Mouse (Mus musculus): ENCODE measurements around the gene Ctnnbl1. TPM values are rescaled to one million over a fixed set of nuclear protein-coding genes. Genes with fewer than 3 reads are reported as not detected.
A peak's percentile ranks its signal among the peaks of the same experiment; 100 is the strongest.

Gene Ctnnbl1
- polyA plus RNA-seq, 1 experiment from 2014 or later: 78.7 TPM

- 0 out of 2 replicates have a peak, but pooled peaks cover 2% of the 10 kb centered on the region for H3K4me1 ChIP-seq (ENCODE audit: control insufficient read depth, insufficient read depth, low read length)
- 94% methylated on average over 2 of the region's 2 CpGs for WGBS
Measured at GRCm38 (mm10) chr2:157775957-157776356, 38.8 kb downstream of the Ctnnbl1 start.

DNA sequence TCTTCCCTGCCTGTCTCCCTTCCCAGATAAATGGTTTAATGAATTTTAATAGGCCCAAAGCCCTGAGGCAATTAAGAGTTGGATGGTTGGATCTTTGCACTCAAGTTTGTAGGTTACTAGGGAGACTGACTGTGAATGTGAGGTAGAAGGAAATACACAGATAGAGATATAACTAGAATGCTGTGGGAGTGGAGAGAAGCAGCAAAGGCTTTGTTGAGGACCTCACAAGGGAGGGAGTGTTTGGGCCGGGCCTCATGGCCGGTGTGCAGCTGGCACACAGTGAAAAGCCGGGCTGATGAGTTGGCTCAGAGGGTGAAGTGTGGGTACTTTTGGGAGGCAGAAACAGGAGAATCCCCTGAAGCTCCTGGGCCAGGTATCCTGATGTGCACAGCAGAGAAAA is 43.8 kb downstream of the Ctnnbl1 start:
- no peaks in the 10 kb centered on the region for H3K4me1 ChIP-seq (ENCODE audit: control insufficient read depth, insufficient read depth, low read length)
- H3K27me3 ChIP-seq (ENCODE audit: control insufficient read depth, insufficient read depth, low read length): no peaks in the 10 kb centered on the region
- H3K9me3 ChIP-seq (ENCODE audit: control insufficient read depth, low read length): no peaks in the 10 kb centered on the region
- no peak overlapping the region for H3K4me2 ChIP-seq (ENCODE audit: low read length)
- peak overlapping the region; percentile 61; the same call in 1 of the 2 replicates for H3K27ac ChIP-seq (replicated peaks; ENCODE audit: low read depth, low read length)
- no peak overlapping the region for H3K4me3 ChIP-seq (replicated peaks; ENCODE audit: low read depth, low read length)
- DNase-seq (peak; percentile 57), ATAC-seq (ENCODE audit: low FRiP score, low TSS enrichment) (no peak)
- peaks cover 17% of the 10 kb centered on the region; the same call in 1 of the 2 replicates for H3K36me3 ChIP-seq (ENCODE audit: control insufficient read depth, insufficient read depth, low read length)
- 47% methylated on average over 3 of the region's 3 CpGs for WGBS
- H3K9ac ChIP-seq (replicated peaks; ENCODE audit: low read length): no peak overlapping the region

More at GRCm38 (mm10) chr2:157775957-157776356, 38.8 kb downstream of the Ctnnbl1 start:
- H3K9ac ChIP-seq (replicated peaks; ENCODE audit: low read length): no peak overlapping the region
- no peak overlapping the region for H3K4me3 ChIP-seq (replicated peaks; ENCODE audit: low read depth, low read length)
- DNase-seq: no peak
- no peak overlapping the region for H3K4me2 ChIP-seq (ENCODE audit: low read length)
- H3K27me3 ChIP-seq (ENCODE audit: control insufficient read depth, insufficient read depth, low read length): no peaks in the 10 kb centered on the region
- H3K27ac ChIP-seq (replicated peaks; ENCODE audit: low read depth, low read length): no peak overlapping the region
- H3K36me3 ChIP-seq (ENCODE audit: control insufficient read depth, insufficient read depth, low read length): peaks cover 14% of the 10 kb centered on the region; the same call in 1 of the 2 replicates
- ATAC-seq (ENCODE audit: low FRiP score, low TSS enrichment): no peak
- H3K9me3 ChIP-seq (ENCODE audit: control insufficient read depth, low read length): no peaks in the 10 kb centered on the region

- H3K4me3 ChIP-seq (replicated peaks; ENCODE audit: low read depth, low read length): no peak overlapping the region
- peaks cover 14% of the 10 kb centered on the region; the same call in 1 of the 2 replicates for H3K36me3 ChIP-seq (ENCODE audit: control insufficient read depth, insufficient read depth, low read length)
- 88% methylated on average over 16 of the region's 16 CpGs for WGBS
- H3K4me2 ChIP-seq (ENCODE audit: low read length): no peak overlapping the region
- ATAC-seq (ENCODE audit: low FRiP score, low TSS enrichment) (no peak), DNase-seq (no peak)
- no peaks in the 10 kb centered on the region for H3K9me3 ChIP-seq (ENCODE audit: control insufficient read depth, low read length)
- H3K27ac ChIP-seq (replicated peaks; ENCODE audit: low read depth, low read length): no peak overlapping the region
- no peaks in the 10 kb centered on the region for H3K27me3 ChIP-seq (ENCODE audit: control insufficient read depth, insufficient read depth, low read length)
- no peaks in the 10 kb centered on the region; the same call in 1 of the 2 replicates for H3K4me1 ChIP-seq (ENCODE audit: control insufficient read depth, insufficient read depth, low read length)
- H3K9ac ChIP-seq (replicated peaks; ENCODE audit: low read length): no peak overlapping the region
Measured at GRCm38 (mm10) chr2:157783152-157783551, 46.0 kb downstream of the Ctnnbl1 start.

DNA sequence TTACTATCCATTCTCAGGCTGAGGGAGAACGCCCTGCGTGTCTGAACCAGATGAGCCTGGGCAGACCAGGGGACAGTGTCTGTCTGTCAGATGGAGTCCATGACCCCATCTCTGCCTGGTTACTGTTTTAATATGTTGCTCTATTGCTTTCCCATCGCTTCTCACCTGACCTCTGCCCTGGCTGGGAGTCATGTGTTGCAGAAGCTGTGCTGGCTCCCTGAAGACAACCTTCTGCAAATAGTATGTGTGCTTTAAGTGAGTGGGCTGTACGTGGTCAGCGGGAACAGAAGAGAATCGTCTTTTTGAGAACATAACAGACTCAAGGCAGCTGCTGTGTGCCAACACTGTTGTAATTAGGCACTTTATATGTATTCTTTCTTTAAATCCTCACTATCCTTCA is 47.0 kb downstream of the Ctnnbl1 start:
- no peak overlapping the region for H3K27ac ChIP-seq (replicated peaks; ENCODE audit: low read depth, low read length)
- H3K4me2 ChIP-seq (ENCODE audit: low read length): no peak overlapping the region
- peaks cover 18% of the 10 kb centered on the region for H3K36me3 ChIP-seq (ENCODE audit: control insufficient read depth, insufficient read depth, low read length)
- DNase-seq (no peak), ATAC-seq (ENCODE audit: low FRiP score, low TSS enrichment) (no peak)
- no peak overlapping the region for H3K9ac ChIP-seq (replicated peaks; ENCODE audit: low read length)
- WGBS: 85% methylated on average over 6 of the region's 6 CpGs
- no peaks in the 10 kb centered on the region for H3K9me3 ChIP-seq (ENCODE audit: control insufficient read depth, low read length)
- H3K27me3 ChIP-seq (ENCODE audit: control insufficient read depth, insufficient read depth, low read length): no peaks in the 10 kb centered on the region
- H3K4me1 ChIP-seq (ENCODE audit: control insufficient read depth, insufficient read depth, low read length): peaks cover 4% of the 10 kb centered on the region; the same call in 1 of the 2 replicates
- H3K4me3 ChIP-seq (replicated peaks; ENCODE audit: low read depth, low read length): no peak overlapping the region

GRCm38 (mm10) chr2:157784647-157785046 is 47.4 kb downstream of the Ctnnbl1 start:
- H3K36me3 ChIP-seq (ENCODE audit: control insufficient read depth, insufficient read depth, low read length): peaks cover 19% of the 10 kb centered on the region
- H3K27me3 ChIP-seq (ENCODE audit: control insufficient read depth, insufficient read depth, low read length): no peaks in the 10 kb centered on the region
- ATAC-seq (ENCODE audit: low FRiP score, low TSS enrichment): no peak
- H3K9me3 ChIP-seq (ENCODE audit: control insufficient read depth, low read length): no peaks in the 10 kb centered on the region
- DNase-seq: no peak
- H3K4me2 ChIP-seq (ENCODE audit: low read length): no peak overlapping the region
- 82% methylated on average over 2 of the region's 2 CpGs for WGBS
- H3K27ac ChIP-seq (replicated peaks; ENCODE audit: low read depth, low read length): no peak overlapping the region
- H3K4me1 ChIP-seq (ENCODE audit: control insufficient read depth, insufficient read depth, low read length): peaks cover 5% of the 10 kb centered on the region; the same call in 1 of the 2 replicates
- no peak overlapping the region for H3K4me3 ChIP-seq (replicated peaks; ENCODE audit: low read depth, low read length)
- H3K9ac ChIP-seq (replicated peaks; ENCODE audit: low read length): no peak overlapping the region

GRCm38 (mm10) chr2:157789226-157789625 is 52.0 kb downstream of the Ctnnbl1 start:
- Histone ChIP-seq H3K36me3 (ENCODE audit: control insufficient read depth, insufficient read depth, low read length) (peaks cover 13% of the 10 kb centered on the region), H3K9me3 (ENCODE audit: control insufficient read depth, low read length) (no peaks in the 10 kb centered on the region), H3K9ac (replicated peaks; ENCODE audit: low read length) (no peak overlapping the region; the same call in 1 of the 2 replicates), H3K4me2 (ENCODE audit: low read length) (no peak overlapping the region), H3K4me3 (replicated peaks; ENCODE audit: low read depth, low read length) (no peak overlapping the region), H3K4me1 (ENCODE audit: control insufficient read depth, insufficient read depth, low read length) (peaks cover 42% of the 10 kb centered on the region), H3K27ac (replicated peaks; ENCODE audit: low read depth, low read length) (no peak overlapping the region), H3K27me3 (ENCODE audit: control insufficient read depth, insufficient read depth, low read length) (no peaks in the 10 kb centered on the region)
- DNase-seq: no peak
- 63% methylated on average over 7 of the region's 7 CpGs for WGBS
- no peak for ATAC-seq (ENCODE audit: low FRiP score, low TSS enrichment)

DNA sequence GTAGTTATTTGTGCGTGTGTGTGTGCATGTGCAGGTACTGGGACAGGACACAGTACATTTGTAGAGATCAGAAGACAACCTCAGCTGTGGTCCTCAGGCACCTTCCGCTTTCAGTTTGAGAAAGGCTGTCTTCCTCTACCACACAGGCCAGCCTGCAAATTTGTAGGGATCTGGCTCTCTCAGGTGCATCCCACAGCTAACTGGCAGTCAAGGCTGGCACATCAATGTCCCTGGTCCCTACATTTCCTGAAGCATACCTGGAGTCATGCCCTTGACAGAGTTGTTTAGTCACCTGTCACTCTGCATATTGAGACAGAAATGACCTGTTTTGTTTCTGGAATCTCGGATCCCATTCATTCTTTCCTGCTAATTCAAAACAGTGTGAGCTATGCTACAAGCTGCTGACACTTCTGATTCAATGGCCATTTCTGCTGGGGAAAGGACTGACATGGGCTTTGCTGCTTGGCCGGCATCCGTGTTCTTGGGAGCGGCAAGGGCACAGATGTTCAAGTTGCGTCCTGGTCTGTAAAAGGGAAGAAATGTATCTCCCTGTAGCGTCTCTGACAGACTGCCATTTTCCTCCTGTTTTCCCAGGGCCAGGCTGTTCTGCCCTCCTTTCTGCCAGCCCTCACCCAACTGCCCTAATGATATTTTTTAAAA is 53.8 kb downstream of the Ctnnbl1 start:
- no peak for DNase-seq
- ATAC-seq (ENCODE audit: low FRiP score, low TSS enrichment): no peak

DNA sequence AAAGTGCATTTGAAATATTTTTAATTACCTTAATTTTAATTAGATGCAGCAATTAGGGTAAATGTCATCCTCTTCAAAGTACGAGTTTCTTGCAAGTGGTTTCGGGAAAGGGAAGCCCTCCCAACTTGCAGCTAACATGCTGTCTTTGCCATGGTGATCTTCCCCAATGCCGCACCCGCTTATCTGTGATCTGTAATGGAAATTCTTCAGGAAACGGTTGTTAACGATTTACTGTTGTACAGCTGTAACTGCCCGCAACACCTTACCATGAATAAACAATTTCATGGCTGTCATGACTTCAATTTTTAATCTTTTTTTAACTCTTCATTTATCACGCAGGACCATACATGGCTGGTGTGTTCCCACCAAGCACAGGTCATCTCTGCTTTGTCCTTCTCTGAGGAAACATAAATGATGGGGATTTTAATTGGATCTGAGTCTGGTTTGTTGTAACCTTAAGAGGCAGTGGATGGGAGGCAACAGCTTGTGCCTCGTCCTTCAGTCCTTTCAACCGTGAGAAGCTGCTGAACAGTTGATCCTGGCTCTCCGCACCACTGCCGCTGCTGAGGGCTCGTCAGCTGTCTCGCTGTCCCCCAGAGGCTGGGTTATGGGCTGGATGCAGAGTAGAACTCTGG is 54.4 kb downstream of the Ctnnbl1 start:
- H3K27me3 ChIP-seq (ENCODE audit: control insufficient read depth, insufficient read depth, low read length): no peaks in the 10 kb centered on the region
- peak overlapping the region; percentile 39 for H3K27ac ChIP-seq (replicated peaks; ENCODE audit: low read depth, low read length)
- no peak overlapping the region for H3K4me2 ChIP-seq (ENCODE audit: low read length)
- H3K36me3 ChIP-seq (ENCODE audit: control insufficient read depth, insufficient read depth, low read length): peaks cover 13% of the 10 kb centered on the region
- 16% methylated on average over 14 of the region's 14 CpGs for WGBS
- no peaks in the 10 kb centered on the region for H3K9me3 ChIP-seq (ENCODE audit: control insufficient read depth, low read length)
- H3K9ac ChIP-seq (replicated peaks; ENCODE audit: low read length): no peak overlapping the region
- H3K4me3 ChIP-seq (replicated peaks; ENCODE audit: low read depth, low read length): no peak overlapping the region
- H3K4me1 ChIP-seq (ENCODE audit: control insufficient read depth, insufficient read depth, low read length): peaks cover 42% of the 10 kb centered on the region
- peak; percentile 62 for DNase-seq
- ATAC-seq (ENCODE audit: low FRiP score, low TSS enrichment): no peak

More for the DNA sequence above, 53.8 kb downstream of the Ctnnbl1 start:
- H3K4me1 ChIP-seq (ENCODE audit: control insufficient read depth, insufficient read depth, low read length): peaks cover 42% of the 10 kb centered on the region
- no peaks in the 10 kb centered on the region for H3K9me3 ChIP-seq (ENCODE audit: control insufficient read depth, low read length)
- 68% methylated on average over 8 of the region's 8 CpGs for WGBS
- H3K36me3 ChIP-seq (ENCODE audit: control insufficient read depth, insufficient read depth, low read length): peaks cover 13% of the 10 kb centered on the region
- no peak overlapping the region for H3K4me3 ChIP-seq (replicated peaks; ENCODE audit: low read depth, low read length)
- H3K27ac ChIP-seq (replicated peaks; ENCODE audit: low read depth, low read length): peak overlapping the region; percentile 39
- H3K27me3 ChIP-seq (ENCODE audit: control insufficient read depth, insufficient read depth, low read length): no peaks in the 10 kb centered on the region
- no peak overlapping the region for H3K4me2 ChIP-seq (ENCODE audit: low read length)
- no peak overlapping the region for H3K9ac ChIP-seq (replicated peaks; ENCODE audit: low read length)
